ENCODE assay signal across 34 mouse cellular contexts in the genomic region with DNA sequence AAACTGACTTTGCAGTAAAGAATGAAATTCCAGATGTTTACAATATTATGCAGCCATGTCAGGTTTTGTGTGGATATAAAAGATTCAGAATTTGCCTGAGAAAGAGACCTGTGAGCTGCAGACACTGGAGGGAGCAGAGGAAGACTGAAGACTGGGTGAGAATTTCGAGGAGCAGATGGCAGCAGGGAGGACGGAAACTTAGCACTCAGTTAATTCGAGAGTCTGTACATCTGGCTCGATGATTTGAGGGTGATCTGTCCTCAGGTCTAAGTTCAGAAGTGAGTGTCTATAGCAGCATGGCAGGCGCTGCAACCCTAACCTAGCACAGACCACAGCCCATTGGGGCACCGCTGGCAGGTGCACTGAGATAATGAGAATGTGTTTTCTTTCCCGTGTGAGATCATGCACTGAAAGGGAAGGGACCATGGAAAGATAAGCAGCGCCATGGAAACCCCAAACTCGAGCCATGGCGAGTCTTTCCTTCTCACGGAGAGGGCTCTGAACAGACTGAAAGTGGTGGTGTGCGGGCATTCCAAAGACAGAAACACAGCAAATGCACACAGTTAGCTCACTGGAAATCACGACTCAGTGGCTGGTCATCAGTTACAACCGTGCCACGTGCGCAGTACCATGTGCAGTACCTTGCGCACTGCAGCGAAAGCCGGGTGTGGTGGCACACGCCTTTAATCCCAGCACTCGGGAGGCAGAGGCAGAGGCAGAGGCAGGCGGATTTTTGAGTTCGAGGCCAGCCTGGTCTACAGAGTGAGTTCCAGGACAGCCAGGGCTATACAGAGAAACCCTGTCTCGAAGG. TPM values are rescaled to one million over a fixed set of nuclear protein-coding genes. Genes with fewer than 3 reads are reported as not detected.
A peak's percentile ranks its signal among the peaks of the same experiment; 100 is the strongest.
DNase-seq lines count a peak whose midpoint lies in the region; ATAC-seq and TF ChIP-seq lines count a peak whose summit lies in the region.
"Had no signal": no experiment of that assay in that cellular context is flagged by ENCODE, and none has a peak within 500 bp of the region (broad histone marks: within the 10 kb centered on the region; RNA-seq: fewer than 3 reads in every experiment).

No protein-coding gene starts in this region.

- intact Hi-C loops in left cerebral cortex, adult 2 months (cut with DNase I) = loop anchor here (5.0 kb wide), 2 partner anchors 67 to 128 kb away; no protein-coding TSS in a partner anchor

- H3K27me3 ChIP-seq in neural tube, embryonic 15.5 days (replicated peaks) = no peaks in the 10 kb centered on the region
- H3K27me3 ChIP-seq in liver, embryonic 15.5 days = no peaks in the 10 kb centered on the region
- H3K27me3 ChIP-seq: embryonic facial prominence, embryonic 12.5 days; hindbrain, embryonic 12.5 days; limb, embryonic 13.5 days; midbrain, embryonic 12.5 days; neural tube, embryonic 13.5 days had no signal

- H3K4me2 ChIP-seq in neural tube, embryonic 15.5 days = no peak overlapping the region
- no peak overlapping the region for H3K4me2 ChIP-seq in liver, embryonic 15.5 days
- H3K4me2 ChIP-seq: embryonic facial prominence, embryonic 12.5 days; hindbrain, embryonic 12.5 days; limb, embryonic 13.5 days; midbrain, embryonic 12.5 days; neural tube, embryonic 13.5 days had no signal

- WGBS in neural tube, embryonic 15.5 days = 88% methylated on average over 24 of the region's 24 CpGs
- 56% methylated on average over 24 of the region's 24 CpGs for WGBS in liver, embryonic 15.5 days (ENCODE audit: insufficient replicate concordance)

- no peak; the same call in 1 of the 2 replicates for TF ChIP-seq CTCF in left cerebral cortex, adult 2 months (IDR thresholded peaks at IDR 0.05)

- no peak for ATAC-seq in neural tube, embryonic 15.5 days (ENCODE audit: low FRiP score)
- peak; percentile 37; the same call in 1 of the 2 replicates for ATAC-seq in liver, embryonic 15.5 days (ENCODE audit: insufficient read depth)
- ATAC-seq: forebrain, embryonic 16.5 days; hindbrain, postnatal 0 days; intestine, embryonic 16.5 days had no signal

- no peak overlapping the region for H3K9ac ChIP-seq in neural tube, embryonic 15.5 days (replicated peaks)
- H3K9ac ChIP-seq in liver, embryonic 15.5 days = no peak overlapping the region
- H3K9ac ChIP-seq: embryonic facial prominence, embryonic 12.5 days; hindbrain, embryonic 12.5 days; limb, embryonic 13.5 days; midbrain, embryonic 12.5 days; neural tube, embryonic 13.5 days had no signal

- H3K4me3 ChIP-seq in left cerebral cortex, adult 2 months = no peak overlapping the region
- no peak overlapping the region for H3K4me3 ChIP-seq in neural tube, embryonic 15.5 days (replicated peaks)
- H3K4me3 ChIP-seq in liver, embryonic 15.5 days (replicated peaks) = no peak overlapping the region
- H3K4me3 ChIP-seq: embryonic facial prominence, embryonic 12.5 days; erythroblast, embryonic 14.5 days; hindbrain, embryonic 12.5 days; limb, embryonic 13.5 days; midbrain, embryonic 12.5 days; myocyte; neural tube, embryonic 13.5 days had no signal

- peaks cover 5% of the 10 kb centered on the region; the same call in 1 of the 2 replicates for H3K4me1 ChIP-seq in neural tube, embryonic 15.5 days
- H3K4me1 ChIP-seq in liver, embryonic 15.5 days (replicated peaks) = 0 out of 2 replicates have a peak, but pooled peaks cover 5% of the 10 kb centered on the region
- H3K4me1 ChIP-seq: embryonic facial prominence, embryonic 12.5 days; hindbrain, embryonic 12.5 days; limb, embryonic 13.5 days; midbrain, embryonic 12.5 days had no signal

- peaks cover 14% of the 10 kb centered on the region for H3K36me3 ChIP-seq in neural tube, embryonic 15.5 days
- peaks cover 66% of the 10 kb centered on the region for H3K36me3 ChIP-seq in liver, embryonic 15.5 days (replicated peaks)

- H3K9me3 ChIP-seq in neural tube, embryonic 15.5 days (replicated peaks) = no peaks in the 10 kb centered on the region
- no peaks in the 10 kb centered on the region for H3K9me3 ChIP-seq in liver, embryonic 15.5 days (replicated peaks)
- H3K9me3 ChIP-seq: embryonic facial prominence, embryonic 12.5 days; G1E; hindbrain, embryonic 12.5 days; limb, embryonic 13.5 days; midbrain, embryonic 12.5 days; neural tube, embryonic 13.5 days had no signal

- no peak for DNase-seq in left cerebral cortex, adult 2 months (ENCODE audit: extremely low spot score in 1 of 2, low spot score in 2 of 2)
- DNase-seq in left cerebral cortex, adult 8-10 months (ENCODE audit: low spot score in 2 of 2) = no peak
- DNase-seq in neural tube, embryonic 10.5 days (ENCODE audit: extremely low spot score, low spot score) = no peak
- peak; percentile 75 for DNase-seq in brain, adult 2 months (ENCODE audit: low read depth, low spot score)
- no peak for DNase-seq in heart, adult 9 months (ENCODE audit: low spot score in 2 of 2)
- DNase-seq in thymus, adult 18-20 months = no peak
- DNase-seq: adrenal gland, adult 8-10 months; cerebellum, adult 8-10 months; cerebellum, postnatal 25 days; gastrocnemius, postnatal 10 days; heart, postnatal 36 days; kidney, adult 9 months; kidney, postnatal 10 days; layer of hippocampus, postnatal 36 days; lung, adult 2 months; lung, postnatal 10 days; right cerebral cortex, postnatal 4 days; thymus, adult 2 months; thymus, postnatal 4 days had no signal

- H3K27ac ChIP-seq in left cerebral cortex, adult 2 months = peak overlapping the region; percentile 76
- H3K27ac ChIP-seq in neural tube, embryonic 15.5 days (replicated peaks) = 0 out of 2 replicates have a peak overlapping the region, but pooled peaks have one; percentile 23
- H3K27ac ChIP-seq in liver, embryonic 15.5 days (replicated peaks) = no peak overlapping the region
- H3K27ac ChIP-seq: embryonic facial prominence, embryonic 12.5 days; hindbrain, embryonic 12.5 days; hindbrain, postnatal 0 days; limb, embryonic 13.5 days; macrophage; midbrain, embryonic 12.5 days; neural tube, embryonic 13.5 days; stomach, postnatal 0 days had no signal

RNA-seq across cellular contexts. Expression of a gene that starts 35.2 kb away (rescaled TPM):
- 10 to 100 TPM; 61.4 to 63.0 TPM for total RNA-seq in left cerebral cortex, adult 2 months (2021)
- total RNA-seq in left cerebral cortex, adult 8-10 months (2022) = 10 to 100 TPM; 67.0 to 72.8 (median 70.2) TPM
- polyA plus RNA-seq in neural tube, embryonic 15.5 days (2015; fragmentation: Nextera tagmentation; extraction: Ambion mirVana) = 39.7 and 41.8 TPM in 2 replicates
- polyA plus RNA-seq in liver, embryonic 15.5 days (2015; fragmentation: Nextera tagmentation; extraction: Ambion mirVana) = 16.7 and 18.1 TPM in 2 replicates

RNA-seq across cellular contexts. Expression of a gene that starts 36.6 kb away (rescaled TPM):
- 10 to 100 TPM; 64.0 to 65.1 TPM for total RNA-seq in left cerebral cortex, adult 2 months (2021)
- 10 to 100 TPM; 57.1 to 65.8 (median 61.0) TPM for total RNA-seq in left cerebral cortex, adult 8-10 months (2022)
- polyA plus RNA-seq in neural tube, embryonic 15.5 days (2015; fragmentation: Nextera tagmentation; extraction: Ambion mirVana) = 59.8 and 70.8 TPM in 2 replicates
- polyA plus RNA-seq in liver, embryonic 15.5 days (2015; fragmentation: Nextera tagmentation; extraction: Ambion mirVana) = 27.1 and 31.7 TPM in 2 replicates

RNA-seq across cellular contexts. Expression of a gene that starts 40.0 kb away (rescaled TPM):
- 10 to 100 TPM; 32.2 to 33.0 TPM for total RNA-seq in left cerebral cortex, adult 2 months (2021)
- total RNA-seq in left cerebral cortex, adult 8-10 months (2022) = 10 to 100 TPM; 37.5 to 44.6 (median 41.2) TPM
- 27.0 and 42.0 TPM in 2 replicates for polyA plus RNA-seq in neural tube, embryonic 15.5 days (2015; fragmentation: Nextera tagmentation; extraction: Ambion mirVana)
- 53.4 and 56.7 TPM in 2 replicates for polyA plus RNA-seq in liver, embryonic 15.5 days (2015; fragmentation: Nextera tagmentation; extraction: Ambion mirVana)
